Mouse (Mus musculus): ENCODE data around the gene Ndufs7.

DNA sequence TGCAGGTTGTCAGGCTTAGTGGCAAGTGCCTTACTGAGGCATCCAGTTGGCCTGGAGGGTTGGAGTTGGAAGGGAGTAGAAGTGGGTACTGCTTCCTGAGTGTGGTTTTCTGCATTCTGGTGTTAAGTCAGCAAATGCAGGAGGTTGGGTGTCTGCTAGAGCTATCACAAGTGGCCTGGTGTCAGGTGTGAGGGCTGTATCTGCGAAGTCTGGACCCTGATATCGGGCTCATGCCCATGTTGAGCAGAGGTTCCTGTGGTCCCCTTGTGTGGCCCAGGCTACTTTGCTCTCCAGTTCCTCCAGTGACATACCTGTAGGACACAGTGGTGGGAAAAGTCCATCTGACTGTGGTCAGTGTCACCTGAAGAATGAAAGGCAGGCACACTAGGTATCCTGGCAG, 21.2 kb downstream of the Ndufs7 start:
- TF ChIP-seq POLR2A (IDR thresholded peaks at IDR 0.05; ENCODE audit: borderline replicate concordance, extremely low read depth, insufficient read depth, insufficient read length, poor library complexity, severe bottlenecking) (no peak), CTCF (IDR thresholded peaks at IDR 0.05; ENCODE audit: borderline replicate concordance, extremely low read depth, insufficient read depth, insufficient read length) (no peak)
